Mouse (Mus musculus) hindbrain, embryonic 12.5 days (tissue): ENCODE results near the gene Slc6a1. TPM values are rescaled to one million over a fixed set of nuclear protein-coding genes. Genes with fewer than 3 reads are reported as not detected.

Experiments used
- ATAC-seq: fragments of 200-750 bp; cut with Nextera tagmentation; 2 replicates; pipeline ENCODE4 v1.8.0; 2017; ENCODE audit warnings: moderate TSS enrichment; ENCODE audit not compliant: low FRiP score
- H3K27ac ChIP-seq: fragments of 300-500 bp; sonication (generic); 2 replicates; pipeline ENCODE4 v1.5.1; 2016; ENCODE audit warnings: mild to moderate bottlenecking
- H3K27me3 ChIP-seq: fragments of 300-500 bp; sonication (generic); 2 replicates; pipeline ENCODE4 v1.6.1; 2016; ENCODE audit warnings: mild to moderate bottlenecking
- H3K36me3 ChIP-seq: fragments of 300-500 bp; sonication (generic); 2 replicates; pipeline ENCODE4 v1.6.1; 2016; ENCODE audit warnings: mild to moderate bottlenecking
- H3K4me1 ChIP-seq: fragments of 300-500 bp; sonication (generic); 2 replicates; pipeline ENCODE4 v1.6.1; 2016
- H3K4me2 ChIP-seq: fragments of 300-500 bp; sonication (generic); replicated peaks from 2 replicates; pipeline ENCODE4 v1.6.1; 2016; ENCODE audit warnings: mild to moderate bottlenecking
- H3K4me3 ChIP-seq: fragments of 300-500 bp; sonication (generic); 2 replicates; pipeline ENCODE4 v1.5.1; 2016; ENCODE audit warnings: mild to moderate bottlenecking
- H3K9ac ChIP-seq: fragments of 300-500 bp; sonication (generic); 2 replicates; pipeline ENCODE4 v1.6.1; 2016; ENCODE audit warnings: mild to moderate bottlenecking, moderate library complexity
- H3K9me3 ChIP-seq: fragments of 300-500 bp; sonication (generic); replicated peaks from 2 replicates; pipeline ENCODE4 v1.6.1; 2016; ENCODE audit warnings: mild to moderate bottlenecking
- WGBS: fragments of 180-500 bp; shearing (Covaris S2); methylation state at CpG from one replicate; pipeline ENCODE4 v1.1.7; 2016; 5-methylcytosine and 5-hydroxymethylcytosine counted together
- polyA plus RNA-seq: library from polyadenylated mRNA; unstranded; fragments of >200 nt; fragmentation: Nextera tagmentation; extraction: Ambion mirVana; gene quantifications from 2 replicates; pipeline ENCODE4 v1.2.1, GENCODE M21; 2016

Gene Slc6a1
- polyA plus RNA-seq, 1 experiment from 2014 or later = 47.6 TPM

DNA sequence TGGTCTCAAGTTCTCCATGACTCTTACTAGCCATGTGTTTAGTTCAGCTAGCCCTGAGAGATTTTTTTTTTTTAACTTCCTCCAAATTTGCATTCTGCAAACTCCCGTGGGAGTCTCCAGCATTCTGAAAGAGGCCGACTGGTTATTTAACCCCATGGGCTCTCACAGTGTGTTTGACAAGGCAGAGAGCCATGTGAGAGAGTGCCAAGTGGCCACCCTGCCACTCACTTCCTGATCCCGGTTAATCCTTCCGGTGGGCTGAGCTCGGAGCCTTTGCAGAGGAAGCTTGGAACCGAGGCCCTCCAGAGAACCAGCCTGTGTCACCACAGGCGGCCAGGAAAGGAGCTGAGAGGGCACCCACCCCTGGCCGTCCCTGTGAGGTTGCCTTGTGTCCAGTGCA, 11.1 kb downstream of the Slc6a1 start:
- WGBS = 30% methylated on average over 8 of the region's 8 CpGs
- Histone ChIP-seq H3K9ac (no peak overlapping the region), H3K4me3 (no peak overlapping the region), H3K27ac (no peak overlapping the region), H3K27me3 (no peaks in the 10 kb centered on the region), H3K9me3 (no peaks in the 10 kb centered on the region), H3K4me2 (no peak overlapping the region), H3K4me1 (peaks cover 77% of the 10 kb centered on the region), H3K36me3 (no peaks in the 10 kb centered on the region)
- no peak for ATAC-seq

DNA sequence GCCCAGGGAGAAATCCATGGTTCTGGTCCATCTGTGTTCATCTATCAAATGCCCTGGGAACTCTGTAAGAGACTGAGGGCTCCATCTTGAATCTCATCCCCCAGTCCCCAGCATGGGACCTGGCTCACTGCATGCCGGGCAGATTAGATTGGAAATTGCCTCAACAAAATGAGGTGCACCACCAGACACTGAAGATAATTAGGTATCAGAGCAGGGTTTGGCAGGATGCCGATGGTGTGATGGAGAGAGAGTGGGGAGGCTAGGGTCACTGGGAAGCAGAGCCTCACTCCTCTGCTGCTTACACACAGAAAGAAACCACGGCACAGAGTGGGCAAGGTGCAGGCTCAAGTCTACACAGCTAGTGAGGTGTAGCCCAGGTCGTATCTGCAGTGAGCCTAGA, 12.7 kb downstream of the Slc6a1 start:
- no peaks in the 10 kb centered on the region for H3K9me3 ChIP-seq
- no peaks in the 10 kb centered on the region for H3K36me3 ChIP-seq
- no peak overlapping the region for H3K9ac ChIP-seq
- no peak overlapping the region for H3K4me3 ChIP-seq
- H3K4me1 ChIP-seq = peaks cover 62% of the 10 kb centered on the region
- no peak overlapping the region for H3K27ac ChIP-seq
- H3K27me3 ChIP-seq = no peaks in the 10 kb centered on the region
- 75% methylated on average over 4 of the region's 4 CpGs for WGBS
- ATAC-seq = no peak
- H3K4me2 ChIP-seq = no peak overlapping the region

DNA sequence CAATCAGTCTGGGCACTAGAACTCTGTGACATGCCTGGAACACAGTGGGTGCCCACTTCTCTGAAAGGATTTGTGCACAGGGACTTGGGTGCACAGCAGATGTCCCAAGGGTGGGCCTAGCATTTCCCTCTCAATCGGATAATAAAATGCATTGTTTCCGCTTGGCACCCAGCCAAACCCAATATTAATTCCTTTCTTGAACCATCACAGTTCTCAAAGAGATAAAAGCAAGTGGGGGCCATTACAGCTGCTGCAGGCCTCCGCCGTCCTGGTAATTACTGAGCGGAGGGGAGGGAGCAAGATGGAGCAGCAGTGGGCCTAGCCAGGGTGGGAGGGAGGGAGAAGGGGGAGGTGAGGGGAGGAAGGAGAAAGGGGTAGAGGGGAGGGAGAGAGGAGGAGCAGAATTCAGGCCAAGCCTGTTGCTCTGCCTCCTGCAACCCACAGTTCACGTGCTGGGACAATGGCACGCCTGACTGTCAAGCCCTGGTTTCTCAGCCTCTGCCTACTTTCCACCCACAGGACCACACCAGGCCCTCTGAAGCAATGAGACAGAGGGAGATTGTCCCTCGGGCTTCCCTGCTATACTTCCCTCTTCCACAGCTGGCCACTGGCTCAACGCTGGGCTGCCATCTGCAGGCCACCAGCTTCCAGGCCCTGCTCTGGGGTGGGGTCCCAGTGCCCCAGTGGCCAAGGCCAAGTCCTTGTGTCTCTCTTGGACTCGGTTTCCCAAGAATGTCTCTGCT, 15.0 kb downstream of the Slc6a1 start:
- Histone ChIP-seq H3K9me3 (no peaks in the 10 kb centered on the region), H3K36me3 (peaks cover 8% of the 10 kb centered on the region), H3K4me1 (peaks cover 40% of the 10 kb centered on the region), H3K27me3 (0 out of 2 replicates have a peak, but pooled peaks cover 2% of the 10 kb centered on the region), H3K9ac (no peak overlapping the region), H3K27ac (peak overlapping the region; percentile 81), H3K4me3 (no peak overlapping the region), H3K4me2 (no peak overlapping the region)
- peak; percentile 77 for ATAC-seq
- 26% methylated on average over 10 of the region's 10 CpGs for WGBS

DNA sequence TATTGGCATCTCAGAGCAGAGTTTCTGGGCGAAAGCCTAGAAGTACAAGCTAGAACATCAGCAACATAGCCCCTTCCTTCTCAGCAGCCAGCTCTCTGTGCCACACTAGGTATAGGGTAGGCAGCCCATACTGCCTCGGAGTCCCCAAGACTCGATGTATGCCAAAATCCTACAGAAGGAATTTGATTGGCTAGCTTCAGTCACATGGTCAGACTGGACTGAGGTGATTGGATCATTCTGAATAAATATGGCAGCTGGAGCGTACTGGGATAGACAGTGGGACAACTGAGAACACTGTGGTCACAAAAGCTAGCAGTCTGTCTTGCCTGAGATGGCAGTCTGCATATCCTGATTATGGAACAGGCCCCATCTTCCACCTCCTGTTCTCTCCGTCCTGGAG, 17.3 kb downstream of the Slc6a1 start:
- ATAC-seq = no peak
- H3K4me2 ChIP-seq = no peak overlapping the region
- H3K9ac ChIP-seq = no peak overlapping the region
- no peak overlapping the region for H3K27ac ChIP-seq
- 88% methylated on average over 5 of the region's 5 CpGs for WGBS
- no peaks in the 10 kb centered on the region for H3K9me3 ChIP-seq
- peaks cover 11% of the 10 kb centered on the region; the same call in 1 of the 2 replicates for H3K27me3 ChIP-seq
- no peak overlapping the region for H3K4me3 ChIP-seq
- H3K4me1 ChIP-seq = peaks cover 24% of the 10 kb centered on the region
- H3K36me3 ChIP-seq = peaks cover 29% of the 10 kb centered on the region

DNA sequence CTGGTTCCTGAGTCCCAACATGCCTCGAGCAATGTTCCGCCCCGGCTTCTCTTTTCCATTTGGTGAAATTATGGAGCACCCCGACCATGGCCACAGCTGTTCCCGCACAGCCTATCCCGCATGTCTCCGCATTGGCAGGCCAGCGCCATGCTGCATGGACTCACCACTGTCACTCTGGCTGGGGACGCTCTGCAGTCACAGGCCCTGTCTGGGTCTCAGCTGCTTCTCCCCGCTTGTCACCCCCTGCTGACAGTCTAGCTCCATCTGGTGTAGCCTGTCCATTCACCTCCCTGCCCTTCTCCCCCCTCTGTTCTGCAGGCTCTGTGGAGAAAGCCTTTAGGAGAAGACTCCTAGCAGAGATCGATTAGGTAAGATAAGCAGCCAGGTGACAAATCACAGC, 18.3 kb downstream of the Slc6a1 start:
- ATAC-seq = peak; percentile 57
- peaks cover 39% of the 10 kb centered on the region for H3K36me3 ChIP-seq
- no peak overlapping the region for H3K4me3 ChIP-seq
- no peak overlapping the region for H3K4me2 ChIP-seq
- peaks cover 24% of the 10 kb centered on the region for H3K4me1 ChIP-seq
- H3K27me3 ChIP-seq = peaks cover 11% of the 10 kb centered on the region; the same call in 1 of the 2 replicates
- H3K9me3 ChIP-seq = no peaks in the 10 kb centered on the region
- H3K9ac ChIP-seq = no peak overlapping the region
- H3K27ac ChIP-seq = no peak overlapping the region
- 65% methylated on average over 11 of the region's 11 CpGs for WGBS

DNA sequence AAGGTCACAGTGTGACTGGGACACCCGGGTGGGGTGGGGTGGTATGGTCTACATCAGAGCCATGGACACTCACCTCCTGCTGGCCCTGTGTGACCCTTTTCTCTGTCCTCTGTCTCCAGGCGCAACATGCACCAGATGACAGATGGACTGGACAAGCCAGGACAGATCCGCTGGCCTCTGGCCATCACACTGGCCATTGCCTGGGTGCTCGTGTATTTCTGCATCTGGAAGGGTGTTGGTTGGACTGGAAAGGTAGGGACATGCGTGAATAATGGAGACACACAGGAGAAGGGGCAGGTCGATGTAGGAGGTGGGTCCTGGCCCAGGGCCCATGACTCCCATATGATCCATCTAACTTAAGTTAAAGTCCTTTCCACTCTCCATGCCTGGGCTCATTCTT, 22.2 kb downstream of the Slc6a1 start:
- Histone ChIP-seq H3K9ac (no peak overlapping the region), H3K4me2 (no peak overlapping the region), H3K4me1 (no peaks in the 10 kb centered on the region; the same call in 1 of the 2 replicates), H3K4me3 (no peak overlapping the region), H3K27ac (no peak overlapping the region), H3K27me3 (peaks cover 27% of the 10 kb centered on the region), H3K9me3 (no peaks in the 10 kb centered on the region), H3K36me3 (peaks cover 56% of the 10 kb centered on the region)
- 87% methylated on average over 6 of the region's 6 CpGs for WGBS
- no peak for ATAC-seq

DNA sequence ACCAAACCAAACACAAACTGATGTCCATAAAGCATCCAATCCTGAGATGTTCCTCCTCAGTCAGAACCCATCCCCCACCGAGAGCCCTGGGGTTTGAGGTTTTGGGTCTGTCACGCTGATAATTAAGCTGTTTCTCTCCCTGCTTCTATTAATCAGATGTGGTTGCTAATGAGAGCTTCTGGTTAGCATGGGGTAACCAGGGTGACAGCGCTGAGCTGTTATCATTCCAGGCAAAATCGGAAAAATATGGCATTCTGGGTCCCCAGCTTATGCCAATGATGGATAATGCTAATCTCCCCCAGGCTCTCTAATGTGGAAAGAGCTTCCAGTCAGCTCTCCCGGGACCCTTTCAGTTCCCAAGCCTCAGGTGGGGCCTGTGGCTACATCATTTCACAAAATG, 38.1 kb downstream of the Slc6a1 start:
- ATAC-seq = peak; percentile 26; the same call in 1 of the 2 replicates
- H3K4me2 ChIP-seq = no peak overlapping the region
- no peaks in the 10 kb centered on the region for H3K36me3 ChIP-seq
- no peak overlapping the region for H3K4me3 ChIP-seq
- H3K9ac ChIP-seq = no peak overlapping the region
- no peaks in the 10 kb centered on the region for H3K27me3 ChIP-seq
- H3K9me3 ChIP-seq = no peaks in the 10 kb centered on the region; the same call in 1 of the 2 replicates
- 45% methylated on average over 5 of the region's 5 CpGs for WGBS
- H3K27ac ChIP-seq = no peak overlapping the region
- peaks cover 9% of the 10 kb centered on the region for H3K4me1 ChIP-seq

DNA sequence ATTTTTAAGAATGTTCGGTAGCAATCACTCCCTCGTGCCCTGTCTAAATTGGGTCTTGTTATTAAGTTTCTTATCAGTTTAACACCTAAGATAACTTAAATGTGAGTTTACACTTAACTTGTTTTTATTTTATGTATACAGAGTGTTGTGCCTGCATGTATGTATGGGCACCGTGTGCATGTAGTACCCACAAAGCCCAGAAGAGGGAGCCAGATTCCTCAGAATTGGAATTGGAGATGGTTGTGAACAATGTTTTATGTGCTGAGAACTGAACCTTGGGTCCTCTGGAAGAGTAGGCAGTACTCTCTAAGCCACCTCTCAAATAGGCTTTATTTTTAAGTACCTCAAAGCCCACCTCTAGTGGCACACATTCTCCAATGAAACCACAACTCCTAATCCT, 38.7 kb downstream of the Slc6a1 start:
- H3K9ac ChIP-seq = no peak overlapping the region
- no peak for ATAC-seq
- H3K9me3 ChIP-seq = no peaks in the 10 kb centered on the region; the same call in 1 of the 2 replicates
- WGBS = 96% methylated on average over 3 of the region's 3 CpGs
- H3K4me1 ChIP-seq = peaks cover 9% of the 10 kb centered on the region
- H3K4me3 ChIP-seq = no peak overlapping the region
- no peaks in the 10 kb centered on the region for H3K27me3 ChIP-seq
- no peak overlapping the region for H3K27ac ChIP-seq
- H3K36me3 ChIP-seq = no peaks in the 10 kb centered on the region
- no peak overlapping the region for H3K4me2 ChIP-seq

DNA sequence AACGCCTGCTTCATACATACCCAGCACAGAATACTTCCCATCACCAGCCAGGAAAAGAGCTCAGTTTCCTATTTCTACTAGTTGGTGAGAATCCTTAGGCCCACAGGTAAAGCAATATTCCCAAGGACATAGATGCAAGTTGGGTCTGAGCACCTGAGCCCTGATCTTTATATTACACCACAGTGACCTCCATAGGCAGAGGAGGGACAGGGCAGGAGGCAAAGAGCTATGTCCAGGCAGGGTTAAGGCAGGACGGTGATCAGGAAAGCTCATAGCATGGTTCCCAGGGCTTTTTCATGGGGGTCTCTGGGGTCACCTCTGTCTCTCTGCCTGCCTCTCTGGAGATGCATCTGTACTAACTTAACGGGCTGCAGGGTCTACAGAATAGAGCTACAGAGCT, 40.5 kb downstream of the Slc6a1 start:
- H3K4me2 ChIP-seq = no peak overlapping the region
- H3K27ac ChIP-seq = no peak overlapping the region
- WGBS = 80% methylated on average over 3 of the region's 3 CpGs
- no peak overlapping the region for H3K9ac ChIP-seq
- peaks cover 9% of the 10 kb centered on the region for H3K4me1 ChIP-seq
- no peaks in the 10 kb centered on the region for H3K36me3 ChIP-seq
- H3K27me3 ChIP-seq = no peaks in the 10 kb centered on the region
- H3K9me3 ChIP-seq = no peaks in the 10 kb centered on the region; the same call in 1 of the 2 replicates
- H3K4me3 ChIP-seq = no peak overlapping the region
- ATAC-seq = no peak

DNA sequence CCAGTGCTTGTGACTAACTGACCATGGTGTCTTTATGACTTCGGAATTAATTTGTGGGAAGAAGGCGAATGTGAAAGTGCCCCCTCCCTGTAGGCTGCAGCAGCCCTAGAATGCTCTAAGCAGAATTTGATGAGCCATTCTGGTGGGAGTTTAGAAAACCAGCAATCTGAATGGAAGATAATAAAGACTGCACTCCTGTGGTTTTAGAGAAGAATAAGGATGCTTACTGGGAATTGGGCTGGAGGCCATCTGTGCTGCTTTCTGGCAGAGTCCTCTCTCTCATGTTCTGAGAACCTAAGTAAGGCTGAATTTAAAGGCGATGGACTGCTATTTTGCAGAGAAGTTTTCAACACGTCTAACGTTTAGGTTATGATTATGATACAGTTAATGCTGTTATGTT, 42.4 kb downstream of the Slc6a1 start:
- no peak for ATAC-seq
- Histone ChIP-seq H3K4me2 (no peak overlapping the region), H3K27ac (no peak overlapping the region), H3K4me1 (peaks cover 17% of the 10 kb centered on the region), H3K9ac (no peak overlapping the region), H3K36me3 (no peaks in the 10 kb centered on the region), H3K4me3 (no peak overlapping the region), H3K27me3 (no peaks in the 10 kb centered on the region), H3K9me3 (no peaks in the 10 kb centered on the region; the same call in 1 of the 2 replicates)
- WGBS = 89% methylated on average over 5 of the region's 5 CpGs

DNA sequence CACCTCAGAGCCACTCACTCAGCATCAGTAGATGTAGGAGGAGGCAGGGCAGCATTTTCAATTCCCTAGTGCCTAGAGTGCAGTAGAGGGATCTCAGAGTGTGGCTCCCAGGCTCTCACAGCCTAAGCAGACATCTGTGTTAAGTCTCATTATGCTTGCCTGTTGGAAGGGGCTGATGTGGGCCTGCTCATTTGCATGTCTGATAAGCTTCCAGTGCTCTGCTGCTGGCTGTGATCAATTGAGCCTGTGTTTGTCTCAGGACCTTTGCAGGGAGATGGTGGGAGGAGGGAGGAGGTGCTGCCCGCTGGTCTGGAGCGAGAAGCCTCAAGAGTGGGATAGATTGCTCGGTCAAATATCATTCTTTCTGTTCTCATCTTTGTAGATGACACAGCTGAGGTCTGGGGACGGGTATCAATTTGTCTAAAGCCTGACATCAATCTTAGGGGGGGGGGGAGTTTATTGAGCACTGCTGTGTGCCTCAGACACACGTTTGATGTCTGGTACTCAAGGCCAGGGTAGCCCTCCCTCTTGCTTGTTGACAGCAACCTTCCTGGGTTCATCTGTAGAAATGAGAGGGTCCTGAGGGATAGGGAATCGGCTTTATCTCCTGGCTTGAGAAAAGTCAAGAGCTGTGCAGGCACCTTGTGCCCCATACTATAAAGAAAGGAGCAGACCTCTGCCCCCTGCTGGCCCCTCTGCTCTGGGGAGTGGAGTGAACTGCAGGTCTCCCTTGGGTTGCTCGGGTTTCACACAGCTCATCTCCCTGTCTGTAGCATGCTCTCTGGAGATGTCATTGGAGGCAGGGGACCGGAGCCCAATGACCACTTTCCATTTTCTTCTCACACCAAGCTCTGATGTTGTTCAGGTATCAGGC, 47.4 kb downstream of the Slc6a1 start:
- Histone ChIP-seq H3K9me3 (no peaks in the 10 kb centered on the region), H3K27me3 (no peaks in the 10 kb centered on the region), H3K27ac (peak overlapping the region; percentile 74; the same call in 1 of the 2 replicates), H3K4me3 (no peak overlapping the region), H3K4me2 (no peak overlapping the region), H3K4me1 (peaks cover 16% of the 10 kb centered on the region), H3K36me3 (no peaks in the 10 kb centered on the region), H3K9ac (no peak overlapping the region)
- WGBS = 30% methylated on average over 8 of the region's 8 CpGs
- ATAC-seq = peak; percentile 84

DNA sequence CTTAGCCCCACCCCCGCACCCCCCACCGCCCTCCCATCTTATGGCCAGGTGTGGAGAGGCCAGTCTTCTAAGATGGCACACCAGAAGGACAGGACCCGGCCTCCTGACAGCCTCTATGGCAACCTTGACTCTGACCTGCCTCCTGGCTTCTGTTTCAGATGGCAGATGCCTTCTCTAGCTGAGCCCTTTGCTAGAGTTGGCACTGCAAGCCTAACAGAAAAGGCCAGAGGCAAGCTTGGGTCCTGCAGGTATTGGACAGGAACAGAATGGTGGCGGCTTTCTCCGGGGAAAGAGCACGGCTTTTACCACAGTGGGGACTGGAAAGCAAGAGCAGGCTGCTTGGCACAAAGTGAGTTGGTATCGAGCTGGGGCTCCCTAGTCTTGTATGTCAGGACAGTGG, 49.5 kb downstream of the Slc6a1 start:
- 91% methylated on average over 7 of the region's 7 CpGs for WGBS
- H3K4me1 ChIP-seq = peaks cover 27% of the 10 kb centered on the region
- H3K27ac ChIP-seq = no peak overlapping the region
- H3K4me3 ChIP-seq = no peak overlapping the region
- no peak for ATAC-seq
- peaks cover 3% of the 10 kb centered on the region; the same call in 1 of the 2 replicates for H3K27me3 ChIP-seq
- no peak overlapping the region for H3K4me2 ChIP-seq
- H3K36me3 ChIP-seq = no peaks in the 10 kb centered on the region
- H3K9me3 ChIP-seq = no peaks in the 10 kb centered on the region
- H3K9ac ChIP-seq = no peak overlapping the region
